Mouse (Mus musculus): ENCODE data around the gene Six3. TPM values are rescaled to one million over a fixed set of nuclear protein-coding genes. Genes with fewer than 3 reads are reported as not detected.

Gene Six3
- polyA plus RNA-seq, 1 experiment, result not detected

DNA sequence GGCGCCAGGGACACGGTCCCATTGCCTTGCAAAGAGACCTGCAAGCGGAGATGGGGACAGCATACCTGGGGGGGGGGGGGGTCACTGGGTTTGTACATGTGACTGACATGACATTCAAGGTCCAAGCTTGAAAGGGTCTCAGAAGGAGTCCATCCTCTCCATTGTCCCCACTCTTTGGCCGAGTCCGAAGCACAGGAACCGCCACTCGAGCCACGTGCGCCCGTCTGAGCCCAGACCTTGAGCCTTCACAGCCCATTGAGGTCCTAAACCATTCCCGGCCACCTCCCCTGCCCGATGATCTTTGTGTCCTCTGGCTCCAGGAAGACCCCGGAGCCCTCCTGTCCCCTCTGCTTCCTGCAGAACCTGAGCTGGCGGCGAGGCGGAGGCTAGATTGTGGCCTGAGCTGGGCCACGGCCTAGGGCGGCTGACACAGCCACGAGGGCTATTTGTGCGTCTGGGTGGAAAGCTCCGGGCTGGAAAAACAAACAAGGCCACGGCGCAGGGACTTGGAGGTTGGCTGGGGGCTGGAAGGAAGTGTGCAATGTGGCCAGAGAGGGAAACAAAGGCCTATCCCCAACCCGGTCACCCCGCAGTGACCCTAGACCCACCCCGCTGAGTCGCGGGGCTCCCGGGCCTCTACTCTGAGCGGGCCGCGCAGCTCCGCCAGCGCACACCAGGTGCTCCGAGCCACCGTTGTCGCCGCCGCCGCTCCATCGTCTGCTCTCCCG is 4.9 kb upstream of the Six3 start:
- no peak overlapping the region for H3K4me3 ChIP-seq (ENCODE audit: insufficient read depth, low read depth, low read length)
- no peaks in the 10 kb centered on the region for H3K4me1 ChIP-seq (ENCODE audit: control insufficient read depth, insufficient read depth, insufficient read length, low read length)
- no peak overlapping the region for H3K27ac ChIP-seq (replicated peaks; ENCODE audit: low read depth, low read length)

DNA sequence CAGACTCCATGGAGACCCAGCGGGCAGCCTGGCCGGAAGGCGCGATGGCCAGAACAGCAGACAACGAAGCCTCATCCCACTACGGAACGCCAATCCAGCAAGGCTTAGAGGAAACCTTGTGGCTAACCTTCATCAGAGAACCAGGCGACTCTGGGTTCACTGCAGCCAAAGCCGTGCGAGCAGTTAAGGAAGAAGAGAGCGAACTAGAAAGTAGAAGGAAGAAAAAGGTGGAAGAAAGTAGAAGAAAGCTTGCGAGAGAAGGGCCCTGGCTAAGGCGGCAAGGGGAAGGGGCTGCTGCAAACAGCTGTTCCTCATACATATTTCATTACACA is 4.3 kb upstream of the Six3 start:
- no peak overlapping the region for H3K4me3 ChIP-seq (ENCODE audit: insufficient read depth, low read depth, low read length)
- H3K27ac ChIP-seq (replicated peaks; ENCODE audit: low read depth, low read length), result no peak overlapping the region
- H3K4me1 ChIP-seq (ENCODE audit: control insufficient read depth, insufficient read depth, insufficient read length, low read length), result no peaks in the 10 kb centered on the region

DNA sequence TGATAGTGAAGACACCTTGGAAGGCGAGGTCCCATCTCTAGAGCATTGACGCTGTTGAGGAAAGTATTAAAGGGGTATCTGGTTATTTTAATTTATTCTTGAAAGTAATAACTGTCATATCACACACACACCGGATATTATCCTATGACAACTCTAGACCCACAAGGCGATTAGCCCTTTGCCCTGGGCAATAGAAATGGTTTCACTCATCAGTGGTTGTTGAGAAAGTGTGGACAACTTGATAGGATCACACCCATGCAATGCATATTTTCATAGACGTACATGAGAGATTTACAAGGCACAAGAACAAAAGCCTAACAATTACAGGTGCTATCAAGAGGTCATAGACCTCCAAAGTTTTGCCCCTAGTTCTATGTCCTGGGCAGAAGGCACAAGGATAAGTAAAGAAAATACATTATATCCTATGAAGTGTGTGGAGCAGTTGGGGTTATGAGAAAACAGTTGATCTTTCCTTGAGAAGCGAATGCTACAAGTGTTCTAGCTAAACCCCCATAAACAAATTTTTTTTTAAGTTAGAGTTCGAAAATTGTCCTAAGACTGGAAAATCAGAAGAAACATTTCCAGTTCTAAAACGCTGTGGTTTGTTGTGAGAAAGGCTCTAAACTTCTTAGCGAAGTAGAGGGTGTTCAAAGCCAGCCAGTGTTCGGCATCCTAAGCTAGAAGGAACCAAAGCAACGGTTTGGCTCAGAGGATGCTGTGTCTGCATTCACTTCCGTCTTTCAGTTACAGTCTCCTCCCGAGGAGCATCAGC is 3.6 kb upstream of the Six3 start:
- H3K4me1 ChIP-seq (ENCODE audit: control insufficient read depth, insufficient read depth, insufficient read length, low read length), result no peaks in the 10 kb centered on the region
- H3K4me3 ChIP-seq (ENCODE audit: insufficient read depth, low read depth, low read length), result no peak overlapping the region
- no peak overlapping the region for H3K27ac ChIP-seq (replicated peaks; ENCODE audit: low read depth, low read length)

DNA sequence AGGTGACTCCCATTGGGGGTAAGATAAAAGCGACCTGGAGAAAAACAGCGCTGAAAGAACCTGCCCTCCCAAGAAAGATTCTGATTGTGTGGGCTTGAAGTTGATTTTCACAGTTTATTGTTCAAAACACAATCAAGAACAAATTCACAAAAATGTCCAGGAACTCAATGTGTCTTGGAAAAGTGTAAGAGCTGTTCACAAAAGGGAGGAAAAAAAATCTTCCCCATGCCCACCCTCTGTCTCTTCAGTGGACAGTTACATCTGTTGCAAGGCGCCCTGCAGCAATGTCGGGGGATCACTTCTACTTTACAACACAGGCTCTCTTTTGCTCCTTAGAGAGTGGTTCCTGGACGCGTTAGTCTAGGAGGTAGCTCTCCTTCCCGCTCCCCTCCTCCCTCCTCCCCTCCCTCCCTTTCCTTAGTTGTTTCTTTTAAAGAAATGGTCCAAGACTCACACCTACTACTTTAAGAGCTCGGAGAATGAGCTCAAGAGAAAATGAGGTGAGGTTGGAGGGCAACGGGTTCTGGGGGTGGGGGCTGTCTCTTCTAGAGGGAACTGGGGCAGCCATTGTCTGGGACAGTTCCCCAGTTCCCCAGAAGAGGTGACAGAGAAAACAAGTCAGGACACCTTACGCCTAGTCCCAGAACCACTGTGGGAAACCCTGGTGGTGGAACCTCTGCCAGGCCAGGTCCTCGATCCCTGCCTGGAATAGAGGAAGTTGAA is 2.9 kb upstream of the Six3 start:
- no peak overlapping the region for H3K27ac ChIP-seq (replicated peaks; ENCODE audit: low read depth, low read length)
- H3K4me3 ChIP-seq (ENCODE audit: insufficient read depth, low read depth, low read length), result no peak overlapping the region
- H3K4me1 ChIP-seq (ENCODE audit: control insufficient read depth, insufficient read depth, insufficient read length, low read length), result no peaks in the 10 kb centered on the region

DNA sequence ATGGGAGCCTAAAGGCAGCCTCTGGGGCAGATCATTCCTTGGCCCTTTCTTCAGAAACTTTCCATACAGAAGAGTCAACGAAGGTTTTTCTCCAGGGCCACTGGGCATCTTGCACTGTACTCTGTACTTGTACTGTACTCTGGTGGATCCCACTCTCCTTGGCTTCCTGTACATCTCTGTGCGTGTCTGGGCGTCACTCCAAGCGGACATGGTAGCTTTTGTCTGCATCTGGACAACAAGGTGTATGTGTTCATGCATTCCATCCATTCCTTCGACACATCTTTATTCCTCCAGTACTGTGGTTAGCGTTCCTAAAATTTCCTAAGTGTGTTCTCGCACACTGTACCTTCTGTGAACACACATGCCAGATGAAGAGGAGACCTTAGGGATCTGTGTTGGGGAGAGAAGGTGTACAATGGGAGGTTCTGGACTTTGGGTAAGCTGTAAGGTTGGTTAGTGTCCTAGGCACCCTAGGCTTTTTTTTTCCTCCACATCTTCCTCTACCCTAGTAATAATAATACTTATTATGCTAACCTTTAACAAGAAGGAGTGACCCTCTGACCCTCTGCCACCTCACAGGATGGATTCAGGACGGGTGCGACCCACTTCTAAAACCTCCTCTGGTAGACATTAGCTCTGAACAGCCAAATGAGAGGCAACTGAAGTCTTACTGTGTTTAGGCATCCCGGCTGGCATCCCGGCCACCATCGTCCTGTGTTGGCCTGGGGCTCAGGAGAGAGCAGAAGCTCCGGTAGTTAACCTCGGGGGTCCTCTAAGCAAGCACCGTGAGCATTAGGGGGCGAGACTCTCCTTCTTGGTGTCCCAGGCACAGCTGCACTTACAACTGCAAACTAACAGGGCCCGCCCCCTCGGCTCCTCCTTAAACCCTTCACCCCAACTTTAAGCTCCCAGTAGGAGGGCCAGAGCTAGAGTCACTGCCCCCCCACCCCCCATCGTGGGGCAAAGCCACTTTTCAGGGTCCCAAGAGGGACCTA is 1.6 kb upstream of the Six3 start:
- Histone ChIP-seq H3K4me3 (ENCODE audit: insufficient read depth, low read depth, low read length) (no peak overlapping the region), H3K27ac (replicated peaks; ENCODE audit: low read depth, low read length) (no peak overlapping the region), H3K4me1 (ENCODE audit: control insufficient read depth, insufficient read depth, insufficient read length, low read length) (no peaks in the 10 kb centered on the region)

GRCm38 (mm10) chr17:85612526-85613265 is 712 bp upstream of the Six3 start:
- no peak overlapping the region for H3K27ac ChIP-seq (replicated peaks; ENCODE audit: low read depth, low read length)
- H3K4me3 ChIP-seq (ENCODE audit: insufficient read depth, low read depth, low read length), result no peak overlapping the region
- no peaks in the 10 kb centered on the region for H3K4me1 ChIP-seq (ENCODE audit: control insufficient read depth, insufficient read depth, insufficient read length, low read length)

GRCm38 (mm10) chr17:85614011-85614721 is 758 bp downstream of the Six3 start:
- H3K4me3 ChIP-seq (ENCODE audit: insufficient read depth, low read depth, low read length), result no peak overlapping the region
- H3K4me1 ChIP-seq (ENCODE audit: control insufficient read depth, insufficient read depth, insufficient read length, low read length), result no peaks in the 10 kb centered on the region
- H3K27ac ChIP-seq (replicated peaks; ENCODE audit: low read depth, low read length), result no peak overlapping the region

DNA sequence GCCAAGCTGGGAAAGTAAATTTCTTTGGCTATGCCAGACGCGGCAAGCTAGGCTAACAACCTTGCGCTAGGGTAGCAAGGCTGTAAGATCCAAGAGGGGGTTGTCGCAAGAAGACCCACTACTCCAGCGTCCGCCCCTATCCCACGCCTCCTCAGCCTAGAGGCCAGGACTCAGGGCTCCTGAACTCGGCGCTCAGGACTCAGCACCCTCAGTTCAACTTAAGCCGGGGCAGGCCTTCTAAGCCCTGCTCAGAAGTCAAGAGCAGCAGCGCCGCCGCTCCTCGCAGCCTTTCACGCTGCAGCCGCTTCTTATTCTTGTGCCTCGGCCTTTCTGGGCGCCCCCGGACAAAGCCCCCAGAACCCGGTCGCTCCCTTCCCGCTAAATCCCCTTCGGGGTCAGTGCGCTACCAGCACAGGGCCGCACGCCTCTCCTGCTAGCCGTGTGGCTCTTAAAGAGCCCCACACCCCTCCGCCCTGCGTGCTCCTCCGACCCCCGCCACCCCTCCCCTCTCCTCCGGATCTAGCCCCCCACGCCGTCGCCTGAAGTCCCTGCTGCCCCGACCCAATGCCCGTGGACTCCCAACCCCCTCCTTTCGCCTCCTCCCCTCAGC is 1.4 kb downstream of the Six3 start:
- Histone ChIP-seq H3K4me1 (ENCODE audit: control insufficient read depth, insufficient read depth, insufficient read length, low read length) (no peaks in the 10 kb centered on the region), H3K4me3 (ENCODE audit: insufficient read depth, low read depth, low read length) (no peak overlapping the region), H3K27ac (replicated peaks; ENCODE audit: low read depth, low read length) (no peak overlapping the region)

DNA sequence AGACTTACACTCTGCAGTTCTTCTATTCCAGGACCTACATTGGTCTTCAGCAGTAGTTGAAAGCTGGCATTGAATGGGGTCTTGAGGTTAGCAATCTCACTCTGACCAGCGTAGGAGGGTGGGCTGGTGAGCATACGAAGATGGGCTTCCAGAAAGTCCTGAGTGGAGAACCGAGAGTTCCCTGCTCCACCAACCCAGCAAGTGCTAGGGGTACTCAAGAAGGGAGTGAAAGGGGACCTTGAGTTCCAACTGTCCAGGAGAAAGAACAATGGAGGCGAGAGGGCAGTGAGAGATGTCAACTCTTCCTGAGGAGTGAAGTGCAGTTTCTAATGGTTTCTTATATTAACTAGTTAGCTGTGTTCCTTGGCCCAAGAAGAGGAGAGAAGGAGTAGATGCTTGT is 2.2 kb downstream of the Six3 start:
- Histone ChIP-seq H3K27ac (replicated peaks; ENCODE audit: low read depth, low read length) (no peak overlapping the region), H3K4me3 (ENCODE audit: insufficient read depth, low read depth, low read length) (no peak overlapping the region), H3K4me1 (ENCODE audit: control insufficient read depth, insufficient read depth, insufficient read length, low read length) (no peaks in the 10 kb centered on the region)

GRCm38 (mm10) chr17:85616526-85617500 is 3.4 kb downstream of the Six3 start:
- no peaks in the 10 kb centered on the region for H3K4me1 ChIP-seq (ENCODE audit: control insufficient read depth, insufficient read depth, insufficient read length, low read length)
- H3K27ac ChIP-seq (replicated peaks; ENCODE audit: low read depth, low read length), result no peak overlapping the region
- no peak overlapping the region for H3K4me3 ChIP-seq (ENCODE audit: insufficient read depth, low read depth, low read length)

GRCm38 (mm10) chr17:85617566-85618358 is 4.4 kb downstream of the Six3 start:
- H3K27ac ChIP-seq (replicated peaks; ENCODE audit: low read depth, low read length), result no peak overlapping the region
- H3K4me1 ChIP-seq (ENCODE audit: control insufficient read depth, insufficient read depth, insufficient read length, low read length), result no peaks in the 10 kb centered on the region
- H3K4me3 ChIP-seq (ENCODE audit: insufficient read depth, low read depth, low read length), result no peak overlapping the region

Measured in brown adipose tissue, adult 24 weeks (tissue).